In genomic region chr6:95500771-95501170, GRCm38 (mm10) we compare ENCODE assay signal across 20 mouse cellular contexts.
DNase-seq lines count a peak whose midpoint lies in the region; ATAC-seq and TF ChIP-seq lines count a peak whose summit lies in the region.
"Had no signal": no experiment of that assay in that cellular context is flagged by ENCODE, and none has a peak within 500 bp of the region (broad histone marks: within the 10 kb centered on the region; RNA-seq: fewer than 3 reads in every experiment).

No protein-coding gene starts in this region.

- no peak overlapping the region for H3K27ac ChIP-seq in liver, postnatal 0 days (ENCODE audit: low read depth)
- H3K27ac ChIP-seq: embryonic facial prominence, embryonic 15.5 days; forebrain, embryonic 10.5 days; forebrain, embryonic 15.5 days; heart, embryonic 10.5 days; hindbrain, embryonic 10.5 days; hindbrain, embryonic 14.5 days; intestine, embryonic 15.5 days had no signal

- H3K27me3 ChIP-seq in liver, postnatal 0 days (ENCODE audit: insufficient read depth, low read length) = no peaks in the 10 kb centered on the region
- H3K27me3 ChIP-seq: embryonic facial prominence, embryonic 15.5 days; forebrain, embryonic 15.5 days; intestine, embryonic 15.5 days had no signal

- TF ChIP-seq CTCF in liver, postnatal 0 days (IDR thresholded peaks at IDR 0.05; ENCODE audit: low read depth) = no peak

- DNase-seq in gastrocnemius, adult 18-20 months (ENCODE audit: low spot score) = peak; percentile 38
- no peak for DNase-seq in gastrocnemius, postnatal 10 days
- peak; percentile 20 for DNase-seq in liver, postnatal 0 days
- DNase-seq in liver (no peak), adipocyte (ENCODE audit: low spot score) (peak; percentile 55)
- DNase-seq in gastrocnemius, postnatal 25 days = peak; percentile 43
- DNase-seq in heart, adult 8-10 months (ENCODE audit: low spot score) = no peak
- no peak for DNase-seq in retina, postnatal 1 day
- DNase-seq: cerebellum, adult 11 months; cerebellum, adult 8-10 months; cerebellum, postnatal 14 days; embryo, embryonic 11 days had no signal

- peak; percentile 47; the same call in 1 of the 2 replicates for ATAC-seq in liver, postnatal 0 days
- ATAC-seq: forebrain, embryonic 15.5 days; intestine, embryonic 15.5 days had no signal

- no peak overlapping the region for H3K4me2 ChIP-seq in liver, postnatal 0 days (ENCODE audit: low read depth, low read length)
- H3K4me2 ChIP-seq: embryonic facial prominence, embryonic 15.5 days; forebrain, embryonic 15.5 days; hindbrain, embryonic 14.5 days; intestine, embryonic 15.5 days had no signal

- no peak for TF ChIP-seq EP300 in liver, postnatal 0 days (IDR thresholded peaks at IDR 0.05; ENCODE audit: low read depth)

- no peak overlapping the region for H3K9ac ChIP-seq in liver, postnatal 0 days (replicated peaks)
- H3K9ac ChIP-seq: embryonic facial prominence, embryonic 15.5 days; forebrain, embryonic 15.5 days; hindbrain, embryonic 14.5 days; intestine, embryonic 15.5 days had no signal

- H3K4me1 ChIP-seq in liver, postnatal 0 days (ENCODE audit: insufficient read depth) = no peaks in the 10 kb centered on the region
- H3K4me1 ChIP-seq: intestine, embryonic 15.5 days had no signal

- H3K9me3 ChIP-seq in liver, postnatal 0 days (ENCODE audit: low read length) = no peaks in the 10 kb centered on the region
- H3K9me3 ChIP-seq: embryonic facial prominence, embryonic 15.5 days; forebrain, embryonic 10.5 days; forebrain, embryonic 15.5 days; heart, embryonic 10.5 days; hindbrain, embryonic 10.5 days; intestine, embryonic 15.5 days had no signal

- peaks cover 5% of the 10 kb centered on the region for H3K36me3 ChIP-seq in liver, postnatal 0 days (replicated peaks; ENCODE audit: insufficient read depth, low read length)
- H3K36me3 ChIP-seq: embryonic facial prominence, embryonic 15.5 days; forebrain, embryonic 10.5 days; forebrain, embryonic 15.5 days; heart, embryonic 10.5 days; hindbrain, embryonic 10.5 days; intestine, embryonic 15.5 days had no signal

- WGBS in liver, postnatal 0 days (ENCODE audit: insufficient replicate concordance) = 59% methylated on average over 5 of the region's 5 CpGs

- H3K4me3 ChIP-seq in liver, postnatal 0 days (ENCODE audit: low read depth, low read length) = no peak overlapping the region
- H3K4me3 ChIP-seq: embryonic facial prominence, embryonic 15.5 days; erythroblast, embryonic 14.5 days; forebrain, embryonic 10.5 days; forebrain, embryonic 15.5 days; heart, embryonic 10.5 days; hindbrain, embryonic 10.5 days; intestine, embryonic 15.5 days had no signal

Comparison
In these comparisons a context has a peak if more than half of its experiments do, and no peak if none do; other contexts are left out.
1. DNase-seq: peak in gastrocnemius, adult 18-20 months (single experiment), liver, postnatal 0 days (single experiment), adipocyte (single experiment) and gastrocnemius, postnatal 25 days (single experiment); none in gastrocnemius, postnatal 10 days (single experiment), liver (single experiment), heart, adult 8-10 months (single experiment) and retina, postnatal 1 day (single experiment).